Mouse (Mus musculus): ENCODE measurements at regions not wholly inside any gene's neighbourhood (a gene's known extent, or its start where the extent isn't known, plus 50 kb on each side); places are given as distances from the start of the nearest gene placed in this dataset.

- no peak for TF ChIP-seq POLR2A (IDR thresholded peaks at IDR 0.05; ENCODE audit: borderline replicate concordance, extremely low read depth, insufficient read depth, insufficient read length, poor library complexity, severe bottlenecking)
- TF ChIP-seq CTCF (IDR thresholded peaks at IDR 0.05; ENCODE audit: borderline replicate concordance, extremely low read depth, insufficient read depth, insufficient read length): no peak
Observed at GRCm38 (mm10) chr3:46937751-46938150, 489.7 kb upstream of the Pabpc4l start.
